Comparison of ENCODE assay signal across 8 mouse cellular contexts in the genomic region with DNA sequence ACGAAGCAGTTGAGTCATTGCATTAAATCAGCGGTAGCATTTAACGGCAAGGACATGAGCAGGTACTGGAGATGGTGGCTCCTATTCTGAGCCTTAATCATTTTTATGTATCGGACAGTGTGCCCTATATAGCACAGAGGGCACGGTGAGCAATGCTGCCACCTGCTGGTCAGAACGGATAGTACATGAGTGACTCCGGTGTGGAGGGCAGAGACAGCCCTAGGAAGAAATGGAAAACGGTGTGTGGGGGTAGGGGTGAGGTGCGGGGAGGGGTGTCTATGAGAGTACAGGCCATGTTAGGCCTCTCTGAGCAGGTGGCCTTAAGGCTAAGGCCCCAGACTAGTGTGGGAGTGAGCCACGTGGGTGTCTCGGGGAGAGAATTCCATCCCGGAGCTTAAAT. TPM values are rescaled to one million over a fixed set of nuclear protein-coding genes. Genes with fewer than 3 reads are reported as not detected.
DNase-seq lines count a peak whose midpoint lies in the region; ATAC-seq and TF ChIP-seq lines count a peak whose summit lies in the region.

No protein-coding gene starts in this region.

- WGBS in embryonic facial prominence, embryonic 11.5 days, result 25% methylated on average over 12 of the region's 12 CpGs
- 24% methylated on average over 12 of the region's 12 CpGs for WGBS in heart, postnatal 0 days

- ATAC-seq in embryonic facial prominence, embryonic 11.5 days (replicated peaks; ENCODE audit: insufficient number of reproducible peaks, low FRiP score, low TSS enrichment, low read depth), result peak; percentile 78
- peak; percentile 64 for ATAC-seq in heart, postnatal 0 days (ENCODE audit: insufficient read depth, low read depth)

- H3K9me3 ChIP-seq in embryonic facial prominence, embryonic 11.5 days (replicated peaks; ENCODE audit: control insufficient read depth, low read length), result no peaks in the 10 kb centered on the region
- H3K9me3 ChIP-seq in heart, postnatal 0 days (replicated peaks; ENCODE audit: control insufficient read depth, low read length), result no peaks in the 10 kb centered on the region

- H3K4me2 ChIP-seq in embryonic facial prominence, embryonic 11.5 days (ENCODE audit: low read depth, low read length), result no peak overlapping the region
- H3K4me2 ChIP-seq in heart, postnatal 0 days (ENCODE audit: low read depth, low read length), result no peak overlapping the region

- peak; percentile 84 for TF ChIP-seq CTCF in heart, postnatal 0 days (IDR thresholded peaks at IDR 0.05; ENCODE audit: low read depth)

- H3K27ac ChIP-seq in embryonic facial prominence, embryonic 11.5 days (replicated peaks; ENCODE audit: low read depth, low read length), result no peak overlapping the region
- H3K27ac ChIP-seq in heart, postnatal 0 days (ENCODE audit: low read depth), result no peak overlapping the region

- H3K9ac ChIP-seq in embryonic facial prominence, embryonic 11.5 days (replicated peaks; ENCODE audit: low read length), result no peak overlapping the region
- H3K9ac ChIP-seq in heart, postnatal 0 days (replicated peaks; ENCODE audit: low read depth, low read length), result no peak overlapping the region

- no peak for TF ChIP-seq EP300 in heart, postnatal 0 days (IDR thresholded peaks at IDR 0.05; ENCODE audit: low read depth)

- no peaks in the 10 kb centered on the region for H3K27me3 ChIP-seq in embryonic facial prominence, embryonic 11.5 days (ENCODE audit: control insufficient read depth, insufficient read depth, low read length)
- no peaks in the 10 kb centered on the region for H3K27me3 ChIP-seq in heart, postnatal 0 days (ENCODE audit: control insufficient read depth, insufficient read depth, low read length)

- no peaks in the 10 kb centered on the region for H3K4me1 ChIP-seq in embryonic facial prominence, embryonic 11.5 days (ENCODE audit: control insufficient read depth, insufficient read depth, low read length)
- no peaks in the 10 kb centered on the region for H3K4me1 ChIP-seq in heart, postnatal 0 days (ENCODE audit: control insufficient read depth, insufficient read depth)

- H3K36me3 ChIP-seq in embryonic facial prominence, embryonic 11.5 days (replicated peaks; ENCODE audit: control insufficient read depth, insufficient read depth, low read depth, low read length), result no peaks in the 10 kb centered on the region
- peaks cover 18% of the 10 kb centered on the region; the same call in 1 of the 2 replicates for H3K36me3 ChIP-seq in heart, postnatal 0 days (replicated peaks; ENCODE audit: control insufficient read depth, insufficient read depth, low read length)

- DNase-seq in ES-CJ7 (ENCODE audit: low read depth, low spot score), result peak; percentile 79
- peak; percentile 72 for DNase-seq in adrenal gland, postnatal 25 days
- DNase-seq in embryonic facial prominence, embryonic 11.5 days (ENCODE audit: low spot score), result peak; percentile 81
- DNase-seq in heart, postnatal 0 days (ENCODE audit: low spot score), result peak; percentile 26
- peak; percentile 52 for DNase-seq in kidney, postnatal 14 days
- DNase-seq in lung, postnatal 10 days, result peak; percentile 65
- peak; percentile 60 for DNase-seq in retina, postnatal 7 days (ENCODE audit: low read depth, low spot score)
- peak; percentile 49 to 58 for DNase-seq in urinary bladder, postnatal 36 days (ENCODE audit: low spot score in 2 of 2)

- no peak overlapping the region for H3K4me3 ChIP-seq in embryonic facial prominence, embryonic 11.5 days (ENCODE audit: low read depth, low read length)
- no peak overlapping the region for H3K4me3 ChIP-seq in heart, postnatal 0 days (ENCODE audit: low read depth, low read length)

RNA-seq across cellular contexts. Expression of a gene that starts 26.8 kb away (rescaled TPM):
- total RNA-seq in adrenal gland, postnatal 25 days (2021), result 34.1 and 43.9 TPM in 2 replicates
- polyA plus RNA-seq in embryonic facial prominence, embryonic 11.5 days (2014; fragmentation: Nextera tagmentation; extraction: Ambion mirVana), result 32.8 and 34.4 TPM in 2 replicates
- total RNA-seq in heart, postnatal 0 days (2014; rRNA removed; ENCODE audit: low replicate concordance), result 19.8 and 36.8 TPM in 2 replicates
- polyA plus RNA-seq in heart, postnatal 0 days (2015; fragmentation: Nextera tagmentation; extraction: Ambion mirVana), result 14.6 and 16.3 TPM in 2 replicates

RNA-seq across cellular contexts. Expression of a gene that starts 28.3 kb away (rescaled TPM):
- total RNA-seq in adrenal gland, postnatal 25 days (2021), result 5.9 and 7.5 TPM in 2 replicates
- 0.69 and 1.4 TPM in 2 replicates for polyA plus RNA-seq in embryonic facial prominence, embryonic 11.5 days (2014; fragmentation: Nextera tagmentation; extraction: Ambion mirVana)
- total RNA-seq in heart, postnatal 0 days (2014; rRNA removed; ENCODE audit: low replicate concordance), result 0.04 TPM in 1 of 2 replicates, not detected in the other
- 0.03 and 0.07 TPM in 2 replicates for polyA plus RNA-seq in heart, postnatal 0 days (2015; fragmentation: Nextera tagmentation; extraction: Ambion mirVana)

RNA-seq across cellular contexts. Expression of a gene that starts 38.3 kb away (rescaled TPM):
- total RNA-seq in adrenal gland, postnatal 25 days (2021), result 194 and 222 TPM in 2 replicates
- 872 and 909 TPM in 2 replicates for polyA plus RNA-seq in embryonic facial prominence, embryonic 11.5 days (2014; fragmentation: Nextera tagmentation; extraction: Ambion mirVana)
- 128 and 989 TPM in 2 replicates for total RNA-seq in heart, postnatal 0 days (2014; rRNA removed; ENCODE audit: low replicate concordance)
- 188 and 196 TPM in 2 replicates for polyA plus RNA-seq in heart, postnatal 0 days (2015; fragmentation: Nextera tagmentation; extraction: Ambion mirVana)

Comparison
In these comparisons a context has a peak if more than half of its experiments do, and no peak if none do; other contexts are left out.
1. DNase-seq: peak in every context shown above with its lines; median percentile 81 in embryonic facial prominence, embryonic 11.5 days; 79 in ES-CJ7; 72 in adrenal gland, postnatal 25 days; 65 in lung, postnatal 10 days; 60 in retina, postnatal 7 days; 54 in urinary bladder, postnatal 36 days; 52 in kidney, postnatal 14 days; 26 in heart, postnatal 0 days.